Mouse (Mus musculus) C2C12 (cell line): Measurements from ENCODE around the gene Immp2l.

ENCODE experiments used
- CEBPB ChIP-seq: IDR thresholded peaks from one replicate; pipeline ENCODE4 v1.6.1; 2011; ENCODE audit warnings: low read depth, mild to moderate bottlenecking, control low read depth, moderate library complexity
- CTCF ChIP-seq: IDR thresholded peaks from one replicate; pipeline ENCODE4 v1.5.1; 2011; ENCODE audit not compliant: control insufficient read depth, insufficient read depth, insufficient read length
- MAX ChIP-seq: IDR thresholded peaks from one replicate; pipeline ENCODE4 v1.6.1; 2011; ENCODE audit warnings: mild to moderate bottlenecking, control low read depth
- MYOD1 ChIP-seq: IDR thresholded peaks from one replicate; pipeline ENCODE4 v1.6.1; 2011; ENCODE audit warnings: low read depth; ENCODE audit not compliant: control insufficient read depth, insufficient read length
- MYOG ChIP-seq: IDR thresholded peaks from one replicate; pipeline ENCODE4 v1.6.1; 2011; ENCODE audit not compliant: control insufficient read depth, insufficient read length; ENCODE audit errors: extremely low read depth
- USF1 ChIP-seq: IDR thresholded peaks from one replicate; pipeline ENCODE4 v1.6.1; 2011; ENCODE audit warnings: low read depth, mild to moderate bottlenecking, control low read depth, moderate library complexity

DNA sequence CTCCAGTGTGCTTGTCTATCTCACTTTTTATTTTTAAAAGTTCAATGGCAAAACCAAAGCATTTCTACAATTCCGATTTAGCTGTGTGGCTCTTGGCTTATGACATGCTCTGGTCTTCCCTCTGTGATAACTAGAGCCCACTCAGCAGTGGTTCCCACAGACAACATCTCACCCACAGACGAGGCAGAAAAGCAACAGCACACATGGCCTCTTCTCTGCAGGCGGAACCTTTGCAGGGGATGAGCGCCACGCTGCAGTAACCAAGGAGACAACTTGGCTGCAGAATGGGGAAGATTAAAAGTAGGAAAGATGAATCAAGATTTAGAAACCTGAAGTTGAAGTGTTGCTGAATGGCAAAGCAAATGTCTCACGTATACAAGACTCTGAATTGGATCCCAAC lies 597.5 kb downstream of the Immp2l start:
- TF ChIP-seq CTCF: no peak
- no peak for TF ChIP-seq MYOD1
- no peak for TF ChIP-seq USF1
- no peak for TF ChIP-seq MAX
- TF ChIP-seq CEBPB: no peak
- no peak for TF ChIP-seq MYOG
